In genomic region chr5:139367884-139368458, GRCm38 (mm10) we compare ENCODE assay signal across 21 mouse cellular contexts. TPM values are rescaled to one million over a fixed set of nuclear protein-coding genes. Genes with fewer than 3 reads are reported as not detected.
DNase-seq lines count a peak whose midpoint lies in the region; ATAC-seq and TF ChIP-seq lines count a peak whose summit lies in the region.
"Had no signal": no experiment of that assay in that cellular context is flagged by ENCODE, and none has a peak within 500 bp of the region (broad histone marks: within the 10 kb centered on the region; RNA-seq: fewer than 3 reads in every experiment).

No protein-coding gene starts in this region.

- no peaks in the 10 kb centered on the region for H3K9me3 ChIP-seq in hindbrain, postnatal 0 days (ENCODE audit: low read length)
- H3K9me3 ChIP-seq in hindbrain, embryonic 13.5 days, result no peaks in the 10 kb centered on the region
- H3K9me3 ChIP-seq in megakaryocyte, embryonic 14.5 days, result no peaks in the 10 kb centered on the region
- no peaks in the 10 kb centered on the region for H3K9me3 ChIP-seq in liver, embryonic 13.5 days (replicated peaks)
- H3K9me3 ChIP-seq: heart, embryonic 12.5 days; intestine, embryonic 15.5 days; limb, embryonic 12.5 days; midbrain, embryonic 10.5 days had no signal

- no peak for ATAC-seq in hindbrain, postnatal 0 days
- ATAC-seq in hindbrain, embryonic 13.5 days (ENCODE audit: low FRiP score), result no peak
- no peak for ATAC-seq in megakaryocyte, adult 5-6 weeks (ENCODE audit: poor library complexity, severe bottlenecking)
- ATAC-seq in liver, embryonic 13.5 days (ENCODE audit: low read depth), result no peak
- ATAC-seq: intestine, embryonic 15.5 days; lung, postnatal 0 days had no signal

- H3K9ac ChIP-seq in hindbrain, postnatal 0 days (replicated peaks; ENCODE audit: low read length), result peak overlapping the region; percentile 3; the same call in 1 of the 2 replicates
- no peak overlapping the region for H3K9ac ChIP-seq in hindbrain, embryonic 13.5 days
- 0 out of 2 replicates have a peak overlapping the region, but pooled peaks have one; percentile 13 for H3K9ac ChIP-seq in liver, embryonic 13.5 days
- H3K9ac ChIP-seq: heart, embryonic 12.5 days; intestine, embryonic 15.5 days; limb, embryonic 12.5 days had no signal

- 85% methylated on average over 4 of the region's 4 CpGs for WGBS in hindbrain, postnatal 0 days
- WGBS in hindbrain, embryonic 13.5 days, result 94% methylated on average over 4 of the region's 4 CpGs
- WGBS in liver, embryonic 13.5 days (ENCODE audit: insufficient replicate concordance), result 75% methylated on average over 4 of the region's 4 CpGs

- no peak overlapping the region for H3K27ac ChIP-seq in hindbrain, postnatal 0 days
- H3K27ac ChIP-seq in hindbrain, embryonic 13.5 days, result no peak overlapping the region
- H3K27ac ChIP-seq in liver, embryonic 13.5 days, result peak overlapping the region; percentile 66
- H3K27ac ChIP-seq: intestine, embryonic 15.5 days; limb, embryonic 12.5 days; midbrain, embryonic 10.5 days had no signal

- no peak for TF ChIP-seq CTCF in hindbrain, postnatal 0 days (IDR thresholded peaks at IDR 0.05; ENCODE audit: low read depth)

- no peaks in the 10 kb centered on the region for H3K27me3 ChIP-seq in hindbrain, postnatal 0 days (ENCODE audit: insufficient read depth, low read length)
- no peaks in the 10 kb centered on the region for H3K27me3 ChIP-seq in hindbrain, embryonic 13.5 days
- no peaks in the 10 kb centered on the region for H3K27me3 ChIP-seq in megakaryocyte, embryonic 14.5 days (replicated peaks)
- H3K27me3 ChIP-seq in liver, embryonic 13.5 days, result no peaks in the 10 kb centered on the region
- H3K27me3 ChIP-seq: heart, embryonic 12.5 days; intestine, embryonic 15.5 days; limb, embryonic 12.5 days had no signal

- no peak for DNase-seq in hindbrain, postnatal 0 days (ENCODE audit: low spot score)
- no peak for DNase-seq in liver, embryonic 13.5 days
- peak; percentile 68 to 77 for DNase-seq in spleen, postnatal 4 days (ENCODE audit: low spot score in 2 of 2)
- DNase-seq in cerebellum, adult 8-10 months, result no peak
- no peak for DNase-seq in cerebellum, postnatal 4 days (ENCODE audit: low spot score in 2 of 2)
- DNase-seq: adrenal gland, adult 8-10 months; cerebellum, postnatal 14 days; gastrocnemius, postnatal 25 days; thymus, adult 2 months had no signal

- H3K4me1 ChIP-seq in hindbrain, postnatal 0 days (ENCODE audit: insufficient read depth, low read length), result peaks cover 19% of the 10 kb centered on the region
- peaks cover 49% of the 10 kb centered on the region for H3K4me1 ChIP-seq in hindbrain, embryonic 13.5 days (replicated peaks)
- H3K4me1 ChIP-seq in megakaryocyte, embryonic 14.5 days, result peaks cover 92% of the 10 kb centered on the region
- H3K4me1 ChIP-seq in liver, embryonic 13.5 days (replicated peaks), result peaks cover 84% of the 10 kb centered on the region

- H3K36me3 ChIP-seq in hindbrain, postnatal 0 days (ENCODE audit: insufficient read depth, low read length), result no peaks in the 10 kb centered on the region
- no peaks in the 10 kb centered on the region for H3K36me3 ChIP-seq in hindbrain, embryonic 13.5 days
- peaks cover 60% of the 10 kb centered on the region for H3K36me3 ChIP-seq in megakaryocyte, embryonic 14.5 days (replicated peaks; ENCODE audit: low read length)
- peaks cover 5% of the 10 kb centered on the region for H3K36me3 ChIP-seq in liver, embryonic 13.5 days
- H3K36me3 ChIP-seq: heart, embryonic 12.5 days; intestine, embryonic 15.5 days had no signal

- no peak overlapping the region for H3K4me3 ChIP-seq in hindbrain, postnatal 0 days (ENCODE audit: low read length)
- H3K4me3 ChIP-seq in hindbrain, embryonic 13.5 days, result no peak overlapping the region
- H3K4me3 ChIP-seq in megakaryocyte, embryonic 14.5 days (replicated peaks), result peak overlapping the region; percentile 31
- H3K4me3 ChIP-seq in liver, embryonic 13.5 days (replicated peaks), result no peak overlapping the region
- H3K4me3 ChIP-seq: heart, embryonic 12.5 days; intestine, embryonic 15.5 days; limb, embryonic 12.5 days; midbrain, embryonic 10.5 days had no signal

- no peak overlapping the region for H3K4me2 ChIP-seq in hindbrain, postnatal 0 days (ENCODE audit: low read depth, low read length)
- H3K4me2 ChIP-seq in hindbrain, embryonic 13.5 days, result no peak overlapping the region
- H3K4me2 ChIP-seq in liver, embryonic 13.5 days, result no peak overlapping the region
- H3K4me2 ChIP-seq: heart, embryonic 12.5 days; intestine, embryonic 15.5 days; limb, embryonic 12.5 days had no signal

RNA-seq across cellular contexts. Expression of gene Gpr146, which starts 9.5 kb away (rescaled TPM):
- total RNA-seq in hindbrain, postnatal 0 days (2014; rRNA removed), result 8.1 and 10.1 TPM in 2 replicates
- polyA plus RNA-seq in hindbrain, postnatal 0 days (2015; fragmentation: Nextera tagmentation; extraction: Ambion mirVana), result 3.7 and 4.4 TPM in 2 replicates
- polyA plus RNA-seq in hindbrain, embryonic 13.5 days (2015; fragmentation: Nextera tagmentation; extraction: Ambion mirVana), result 1.6 and 2.4 TPM in 2 replicates
- polyA plus RNA-seq in megakaryocyte, embryonic 14.5 days (2012; ENCODE audit: insufficient read depth, low replicate concordance), result 54.8 and 69.9 TPM in 2 replicates
- total RNA-seq in megakaryocyte, adult 5-6 weeks (2015), result 9.8 and 13.1 TPM in 2 replicates
- total RNA-seq in megakaryocyte, adult 5-6 weeks (2017), result 9.6 and 14.8 TPM in 2 replicates
- 18.8 and 20.2 TPM in 2 replicates for polyA plus RNA-seq in liver, embryonic 13.5 days (2015; fragmentation: Nextera tagmentation; extraction: Ambion mirVana)

RNA-seq across cellular contexts. Expression of gene Cyp2w1, which starts 15.6 kb away (rescaled TPM):
- not detected in 2 replicates for total RNA-seq in hindbrain, postnatal 0 days (2014; rRNA removed)
- not detected in 2 replicates for polyA plus RNA-seq in hindbrain, postnatal 0 days (2015; fragmentation: Nextera tagmentation; extraction: Ambion mirVana)
- not detected in 2 replicates for polyA plus RNA-seq in hindbrain, embryonic 13.5 days (2015; fragmentation: Nextera tagmentation; extraction: Ambion mirVana)
- not detected in 2 replicates for polyA plus RNA-seq in megakaryocyte, embryonic 14.5 days (2012; ENCODE audit: insufficient read depth, low replicate concordance)
- not detected in 2 replicates for total RNA-seq in megakaryocyte, adult 5-6 weeks (2015)
- total RNA-seq in megakaryocyte, adult 5-6 weeks (2017), result not detected in 2 replicates
- polyA plus RNA-seq in liver, embryonic 13.5 days (2015; fragmentation: Nextera tagmentation; extraction: Ambion mirVana), result not detected in 2 replicates
- total RNA-seq: adrenal gland, adult 8-10 months; gastrocnemius, postnatal 25 days; hematopoietic stem cell, adult 5-6 weeks; left cerebral cortex, adult 18-20 months; MEL had no signal
- polyA plus RNA-seq: C2C12; heart, embryonic 12.5 days; lung, postnatal 0 days; midbrain, embryonic 10.5 days had no signal

RNA-seq across cellular contexts. Expression of gene Cox19, which starts 16.8 kb away (rescaled TPM):
- 93.7 and 106 TPM in 2 replicates for total RNA-seq in hindbrain, postnatal 0 days (2014; rRNA removed)
- polyA plus RNA-seq in hindbrain, postnatal 0 days (2015; fragmentation: Nextera tagmentation; extraction: Ambion mirVana), result 86.3 and 91.0 TPM in 2 replicates
- polyA plus RNA-seq in hindbrain, embryonic 13.5 days (2015; fragmentation: Nextera tagmentation; extraction: Ambion mirVana), result 116 and 124 TPM in 2 replicates
- polyA plus RNA-seq in megakaryocyte, embryonic 14.5 days (2012; ENCODE audit: insufficient read depth, low replicate concordance), result 51.4 and 67.9 TPM in 2 replicates
- total RNA-seq in megakaryocyte, adult 5-6 weeks (2015), result 35.6 and 42.6 TPM in 2 replicates
- total RNA-seq in megakaryocyte, adult 5-6 weeks (2017), result 20.0 and 24.6 TPM in 2 replicates
- polyA plus RNA-seq in liver, embryonic 13.5 days (2015; fragmentation: Nextera tagmentation; extraction: Ambion mirVana), result 68.5 and 72.3 TPM in 2 replicates

RNA-seq across cellular contexts. Expression of gene C130050O18Rik, which starts 37.1 kb away (rescaled TPM):
- total RNA-seq in hindbrain, postnatal 0 days (2014; rRNA removed), result 1.1 TPM in 1 of 2 replicates, not detected in the other
- 0.34 TPM in 1 of 2 replicates, not detected in the other for polyA plus RNA-seq in hindbrain, postnatal 0 days (2015; fragmentation: Nextera tagmentation; extraction: Ambion mirVana)
- 0.13 and 0.22 TPM in 2 replicates for polyA plus RNA-seq in hindbrain, embryonic 13.5 days (2015; fragmentation: Nextera tagmentation; extraction: Ambion mirVana)
- 1.8 TPM in 1 of 2 replicates, not detected in the other for polyA plus RNA-seq in megakaryocyte, embryonic 14.5 days (2012; ENCODE audit: insufficient read depth, low replicate concordance)
- 18.3 and 19.9 TPM in 2 replicates for total RNA-seq in megakaryocyte, adult 5-6 weeks (2015)
- 16.6 and 19.7 TPM in 2 replicates for total RNA-seq in megakaryocyte, adult 5-6 weeks (2017)
- polyA plus RNA-seq in liver, embryonic 13.5 days (2015; fragmentation: Nextera tagmentation; extraction: Ambion mirVana), result 0.89 and 1.1 TPM in 2 replicates

RNA-seq across cellular contexts. Expression of gene Adap1, which starts 42.5 kb away (rescaled TPM):
- total RNA-seq in hindbrain, postnatal 0 days (2014; rRNA removed), result 241 and 242 TPM in 2 replicates
- 123 and 128 TPM in 2 replicates for polyA plus RNA-seq in hindbrain, postnatal 0 days (2015; fragmentation: Nextera tagmentation; extraction: Ambion mirVana)
- polyA plus RNA-seq in hindbrain, embryonic 13.5 days (2015; fragmentation: Nextera tagmentation; extraction: Ambion mirVana), result 24.9 and 26.5 TPM in 2 replicates
- polyA plus RNA-seq in megakaryocyte, embryonic 14.5 days (2012; ENCODE audit: insufficient read depth, low replicate concordance), result 25.6 and 59.2 TPM in 2 replicates
- total RNA-seq in megakaryocyte, adult 5-6 weeks (2015), result 42.5 and 43.9 TPM in 2 replicates
- total RNA-seq in megakaryocyte, adult 5-6 weeks (2017), result 56.9 and 61.1 TPM in 2 replicates
- polyA plus RNA-seq in liver, embryonic 13.5 days (2015; fragmentation: Nextera tagmentation; extraction: Ambion mirVana), result 2.6 and 3.3 TPM in 2 replicates

Comparison
In these comparisons a context has a peak if more than half of its experiments do, and no peak if none do; other contexts are left out.
1. DNase-seq: peak in spleen, postnatal 4 days (2 of 2); none in hindbrain, postnatal 0 days (single experiment), liver, embryonic 13.5 days (single experiment), cerebellum, adult 8-10 months (single experiment) and cerebellum, postnatal 4 days (0 of 2).